ENCODE assay signal across 8 mouse cellular contexts in genomic region chr10:115313641-115314286, GRCm38 (mm10). TPM values are rescaled to one million over a fixed set of nuclear protein-coding genes. Genes with fewer than 3 reads are reported as not detected.
DNase-seq lines count a peak whose midpoint lies in the region; ATAC-seq and TF ChIP-seq lines count a peak whose summit lies in the region.

No protein-coding gene starts in this region.

- WGBS in forebrain, embryonic 11.5 days = 72% methylated on average over 14 of the region's 14 CpGs
- 49% methylated on average over 14 of the region's 14 CpGs for WGBS in neural tube, embryonic 13.5 days

- no peaks in the 10 kb centered on the region for H3K9me3 ChIP-seq in forebrain, embryonic 11.5 days (ENCODE audit: control insufficient read depth, low read length)
- no peaks in the 10 kb centered on the region for H3K9me3 ChIP-seq in neural tube, embryonic 13.5 days

- no peak for DNase-seq in left cerebral cortex, adult 2 months (ENCODE audit: extremely low spot score in 1 of 2, low spot score in 2 of 2)
- no peak for DNase-seq in left cerebral cortex, postnatal 14 days (ENCODE audit: low spot score in 2 of 2)
- DNase-seq in forebrain, embryonic 11.5 days (ENCODE audit: low spot score) = peak; percentile 47
- peak; percentile 58 for DNase-seq in kidney, postnatal 10 days
- DNase-seq in adrenal gland, postnatal 4 days (ENCODE audit: low spot score in 2 of 2) = no peak
- DNase-seq in left cerebral cortex, postnatal 4 days = no peak
- no peak for DNase-seq in layer of hippocampus, postnatal 25 days (ENCODE audit: extremely low spot score in 1 of 2, low spot score in 1 of 2)

- no peaks in the 10 kb centered on the region for H3K27me3 ChIP-seq in forebrain, embryonic 11.5 days (ENCODE audit: control insufficient read depth, insufficient read depth, low read length)
- H3K27me3 ChIP-seq in neural tube, embryonic 13.5 days = no peaks in the 10 kb centered on the region

- H3K4me2 ChIP-seq in forebrain, embryonic 11.5 days (ENCODE audit: low read depth, low read length, severe bottlenecking) = peak overlapping the region; percentile 88
- H3K4me2 ChIP-seq in neural tube, embryonic 13.5 days = peak overlapping the region; percentile 78

- intact Hi-C loops in left cerebral cortex, adult 2 months (cut with DNase I) = loop anchor here (2.0 kb wide), 1 partner anchor 71 kb away; the partner anchor contains the start of genes Thap2 and Zfc3h1
- intact Hi-C loops in left cerebral cortex, postnatal 14 days (cut with DNase I) = loop anchor here (5.0 kb wide), 1 partner anchor 61 kb away; the partner anchor contains the start of gene Tbc1d15
- intact Hi-C loops in left cerebral cortex, postnatal 4 days (cut with DNase I) = no loop called here

- TF ChIP-seq CTCF in left cerebral cortex, adult 2 months (IDR thresholded peaks at IDR 0.05) = no peak

- peak overlapping the region; percentile 99; the same call in 1 of the 2 replicates for H3K27ac ChIP-seq in left cerebral cortex, adult 2 months
- H3K27ac ChIP-seq in forebrain, embryonic 11.5 days (ENCODE audit: low read depth, low read length) = no peak overlapping the region
- H3K27ac ChIP-seq in neural tube, embryonic 13.5 days (replicated peaks) = 0 out of 2 replicates have a peak overlapping the region, but pooled peaks have one; percentile 20

- peaks cover 7% of the 10 kb centered on the region for H3K4me1 ChIP-seq in forebrain, embryonic 11.5 days (replicated peaks; ENCODE audit: control insufficient read depth, insufficient read depth, low read length)
- peaks cover 47% of the 10 kb centered on the region for H3K4me1 ChIP-seq in neural tube, embryonic 13.5 days (replicated peaks)

- no peak overlapping the region for H3K9ac ChIP-seq in forebrain, embryonic 11.5 days (ENCODE audit: low read length)
- peak overlapping the region; percentile 96 for H3K9ac ChIP-seq in neural tube, embryonic 13.5 days

- H3K4me3 ChIP-seq in left cerebral cortex, adult 2 months = peak overlapping the region; percentile 75
- peak overlapping the region; percentile 89 for H3K4me3 ChIP-seq in forebrain, embryonic 11.5 days (ENCODE audit: low read depth, low read length)
- H3K4me3 ChIP-seq in neural tube, embryonic 13.5 days = peak overlapping the region; percentile 96

- ATAC-seq in forebrain, embryonic 11.5 days (replicated peaks; ENCODE audit: low FRiP score) = no peak
- no peak for ATAC-seq in neural tube, embryonic 13.5 days (ENCODE audit: low read depth)

- H3K36me3 ChIP-seq in forebrain, embryonic 11.5 days (ENCODE audit: control insufficient read depth, insufficient read depth, low read length) = no peaks in the 10 kb centered on the region
- H3K36me3 ChIP-seq in neural tube, embryonic 13.5 days = no peaks in the 10 kb centered on the region

RNA-seq across cellular contexts. Expression of gene Rab21, which starts 1.6 kb away (rescaled TPM):
- total RNA-seq in left cerebral cortex, adult 2 months (2021) = 10 to 100 TPM; 53.1 to 57.6 TPM
- 10 to 100 TPM; 49.7 to 50.6 TPM for total RNA-seq in left cerebral cortex, postnatal 14 days (2021)
- polyA plus RNA-seq in forebrain, embryonic 11.5 days (2014; fragmentation: Nextera tagmentation; extraction: Ambion mirVana) = 10.0 and 11.9 TPM in 2 replicates
- polyA plus RNA-seq in neural tube, embryonic 13.5 days (2015; fragmentation: Nextera tagmentation; extraction: Ambion mirVana) = 9.0 and 9.3 TPM in 2 replicates
- total RNA-seq in adrenal gland, postnatal 4 days (2021) = 10 to 100 TPM; 47.3 to 48.6 TPM
- 10 to 100 TPM; 42.0 to 43.0 TPM for total RNA-seq in left cerebral cortex, postnatal 4 days (2021)
- total RNA-seq in layer of hippocampus, postnatal 25 days (2021) = 10 to 100 TPM; 53.9 to 54.2 TPM

RNA-seq across cellular contexts. Expression of gene Tmem19, which starts 48.5 kb away (rescaled TPM):
- total RNA-seq in left cerebral cortex, adult 2 months (2021) = 10 to 100 TPM; 38.3 to 40.2 TPM
- 10 to 100 TPM; 52.6 to 57.6 TPM for total RNA-seq in left cerebral cortex, postnatal 14 days (2021)
- 32.6 and 33.7 TPM in 2 replicates for polyA plus RNA-seq in forebrain, embryonic 11.5 days (2014; fragmentation: Nextera tagmentation; extraction: Ambion mirVana)
- 34.8 and 40.5 TPM in 2 replicates for polyA plus RNA-seq in neural tube, embryonic 13.5 days (2015; fragmentation: Nextera tagmentation; extraction: Ambion mirVana)
- total RNA-seq in adrenal gland, postnatal 4 days (2021) = 10 to 100 TPM; 34.1 to 42.3 TPM
- 10 to 100 TPM; 40.6 to 45.3 TPM for total RNA-seq in left cerebral cortex, postnatal 4 days (2021)
- 10 to 100 TPM; 43.4 to 46.8 TPM for total RNA-seq in layer of hippocampus, postnatal 25 days (2021)

Comparison
In these comparisons a context has a peak if more than half of its experiments do, and no peak if none do; other contexts are left out.
1. DNase-seq: peak in forebrain, embryonic 11.5 days (single experiment) and kidney, postnatal 10 days (single experiment); none in left cerebral cortex, adult 2 months (0 of 2), left cerebral cortex, postnatal 14 days (0 of 2), adrenal gland, postnatal 4 days (0 of 2), left cerebral cortex, postnatal 4 days (single experiment) and layer of hippocampus, postnatal 25 days (0 of 2).
2. Peak in every context shown above with its lines, with median percentiles within 50 percentile points of each other: H3K4me3 ChIP-seq.